ENCODE assay signal across 31 mouse cellular contexts in genomic region chr3:66695125-66695524, GRCm38 (mm10).
"Had no signal": no experiment of that assay in that cellular context is flagged by ENCODE, and none has a peak within 500 bp of the region (broad histone marks: within the 10 kb centered on the region; RNA-seq: fewer than 3 reads in every experiment).

No protein-coding gene starts in this region.

- H3K4me3 ChIP-seq: left cerebral cortex, adult 2 months; limb, embryonic 10.5 days; limb, embryonic 12.5 days; limb, embryonic 13.5 days; limb, embryonic 15.5 days; liver, embryonic 12.5 days; liver, embryonic 13.5 days; liver, embryonic 15.5 days; lung, embryonic 15.5 days; megakaryocyte, embryonic 14.5 days; midbrain, embryonic 10.5 days; midbrain, embryonic 12.5 days; midbrain, embryonic 13.5 days; midbrain, embryonic 15.5 days; myocyte; neural tube, embryonic 12.5 days had no signal

- H3K9me3 ChIP-seq: limb, embryonic 10.5 days; limb, embryonic 12.5 days; limb, embryonic 13.5 days; limb, embryonic 15.5 days; liver, embryonic 12.5 days; liver, embryonic 13.5 days; liver, embryonic 15.5 days; lung, embryonic 15.5 days; megakaryocyte, embryonic 14.5 days; midbrain, embryonic 10.5 days; midbrain, embryonic 12.5 days; midbrain, embryonic 13.5 days; midbrain, embryonic 15.5 days; neural tube, embryonic 12.5 days had no signal

- H3K4me2 ChIP-seq: limb, embryonic 12.5 days; limb, embryonic 13.5 days; limb, embryonic 15.5 days; liver, embryonic 11.5 days; liver, embryonic 12.5 days; liver, embryonic 13.5 days; liver, embryonic 15.5 days; lung, embryonic 14.5 days; lung, embryonic 15.5 days; midbrain, embryonic 12.5 days; midbrain, embryonic 13.5 days; midbrain, embryonic 15.5 days; neural tube, embryonic 12.5 days had no signal

- H3K27ac ChIP-seq: left cerebral cortex, adult 2 months; limb, embryonic 10.5 days; limb, embryonic 12.5 days; limb, embryonic 13.5 days; limb, embryonic 15.5 days; liver, embryonic 12.5 days; liver, embryonic 13.5 days; liver, embryonic 14.5 days; liver, embryonic 15.5 days; lung, embryonic 15.5 days; macrophage; midbrain, embryonic 10.5 days; midbrain, embryonic 12.5 days; midbrain, embryonic 13.5 days; midbrain, embryonic 15.5 days; neural tube, embryonic 12.5 days had no signal

- H3K4me1 ChIP-seq: limb, embryonic 10.5 days; limb, embryonic 12.5 days; limb, embryonic 15.5 days; liver, embryonic 12.5 days; liver, embryonic 13.5 days; liver, embryonic 15.5 days; lung, embryonic 15.5 days; midbrain, embryonic 10.5 days; midbrain, embryonic 12.5 days; midbrain, embryonic 13.5 days; midbrain, embryonic 15.5 days; neural tube, embryonic 12.5 days had no signal

- H3K36me3 ChIP-seq: limb, embryonic 10.5 days; limb, embryonic 12.5 days; limb, embryonic 13.5 days; limb, embryonic 15.5 days; liver, embryonic 12.5 days; liver, embryonic 13.5 days; liver, embryonic 15.5 days; lung, embryonic 15.5 days; midbrain, embryonic 10.5 days; midbrain, embryonic 12.5 days; midbrain, embryonic 13.5 days; midbrain, embryonic 15.5 days; neural tube, embryonic 12.5 days had no signal

- H3K27me3 ChIP-seq: limb, embryonic 12.5 days; limb, embryonic 13.5 days; limb, embryonic 15.5 days; liver, embryonic 12.5 days; liver, embryonic 13.5 days; liver, embryonic 15.5 days; lung, embryonic 15.5 days; megakaryocyte, embryonic 14.5 days; midbrain, embryonic 12.5 days; midbrain, embryonic 13.5 days; midbrain, embryonic 15.5 days; neural tube, embryonic 12.5 days had no signal

- ATAC-seq: liver, embryonic 12.5 days; liver, postnatal 0 days; lung, postnatal 0 days; midbrain, embryonic 13.5 days; midbrain, embryonic 15.5 days had no signal

- H3K9ac ChIP-seq: limb, embryonic 12.5 days; limb, embryonic 13.5 days; limb, embryonic 15.5 days; liver, embryonic 12.5 days; liver, embryonic 13.5 days; liver, embryonic 14.5 days; liver, embryonic 15.5 days; liver, postnatal 0 days; lung, embryonic 14.5 days; lung, embryonic 15.5 days; midbrain, embryonic 12.5 days; midbrain, embryonic 13.5 days; midbrain, embryonic 15.5 days; neural tube, embryonic 12.5 days had no signal

- DNase-seq: left cerebral cortex, postnatal 4 days; liver; liver, embryonic 13.5 days; liver, postnatal 0 days; lung, adult 18-20 months; lung, adult 2 months; lung, embryonic 14.5 days; lung, postnatal 10 days; lung, postnatal 14 days; lung, postnatal 36 days; lung, postnatal 4 days; midbrain, embryonic 14.5 days had no signal
